Mouse (Mus musculus) intestine, embryonic 15.5 days (tissue): ENCODE results near the gene Neurod6. TPM values are rescaled to one million over a fixed set of nuclear protein-coding genes. Genes with fewer than 3 reads are reported as not detected.
"Not testable (repeated sequence)": the region's sequence is repeated elsewhere in the genome, so short reads cannot be mapped to it uniquely, and the experiment has no call there.

Source experiments
- ATAC-seq: fragments of 200-750 bp; cut with Nextera tagmentation; 2 replicates; pipeline ENCODE4 v1.8.0; 2017; ENCODE audit warnings: moderate TSS enrichment, moderate library complexity
- H3K27ac ChIP-seq: fragments of 300-500 bp; sonication (generic); 2 replicates; pipeline ENCODE4 v1.5.1; 2015; ENCODE audit warnings: mild to moderate bottlenecking, inconsistent platforms
- H3K27me3 ChIP-seq: fragments of 300-500 bp; sonication (generic); replicated peaks from 2 replicates; pipeline ENCODE4 v1.6.1; 2015; ENCODE audit warnings: inconsistent platforms
- H3K36me3 ChIP-seq: fragments of 300-500 bp; sonication (generic); 2 replicates; pipeline ENCODE4 v1.6.1; 2015; ENCODE audit warnings: inconsistent platforms
- H3K4me1 ChIP-seq: fragments of 300-500 bp; sonication (generic); replicated peaks from 2 replicates; pipeline ENCODE4 v1.6.1; 2015; ENCODE audit warnings: inconsistent platforms
- H3K4me2 ChIP-seq: fragments of 300-500 bp; sonication (generic); replicated peaks from 2 replicates; pipeline ENCODE4 v1.6.1; 2015; ENCODE audit warnings: mild to moderate bottlenecking, inconsistent platforms
- H3K4me3 ChIP-seq: fragments of 300-500 bp; sonication (generic); replicated peaks from 2 replicates; pipeline ENCODE4 v1.5.1; 2015; ENCODE audit warnings: inconsistent platforms
- H3K9ac ChIP-seq: fragments of 300-500 bp; sonication (generic); 2 replicates; pipeline ENCODE4 v1.6.1; 2015; ENCODE audit warnings: inconsistent platforms
- H3K9me3 ChIP-seq: fragments of 300-500 bp; sonication (generic); 2 replicates; pipeline ENCODE4 v1.6.1; 2016; ENCODE audit warnings: inconsistent platforms
- WGBS: fragments of 180-500 bp; shearing (Covaris S2); methylation state at CpG from one replicate; pipeline ENCODE4 v1.1.7; 2015; 5-methylcytosine and 5-hydroxymethylcytosine counted together
- polyA plus RNA-seq: library from polyadenylated mRNA; unstranded; fragments of >200 nt; fragmentation: Nextera tagmentation; extraction: Ambion mirVana; gene quantifications from 2 replicates; pipeline ENCODE4 v1.2.1, GENCODE M21; 2015

Neurod6 gene
- polyA plus RNA-seq, result 0.52 TPM in 1 of 2 replicates, not detected in the other

DNA sequence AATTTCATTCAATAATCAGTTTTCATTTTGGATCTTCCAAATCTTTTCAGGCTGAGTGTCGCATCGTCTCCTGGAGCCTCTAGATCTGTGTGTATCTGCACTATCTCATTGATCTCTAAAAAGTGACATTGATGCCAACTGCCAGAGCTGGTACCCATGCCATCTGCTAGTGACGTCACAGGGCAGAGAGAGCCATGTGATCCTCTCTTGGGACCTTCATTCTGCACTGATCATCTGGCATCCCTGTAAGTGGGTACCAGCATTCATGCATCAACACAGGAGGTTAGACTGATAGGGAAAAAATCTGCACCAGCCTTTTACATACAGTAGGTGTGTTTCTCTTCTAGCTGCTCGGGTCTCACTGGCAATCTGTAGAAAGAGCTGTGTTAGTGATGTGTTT, at the start of gene Neurod6:
Gene Neurod6, minus strand, starts transcription at position 290 of the 400 bp plus-strand sequence.
- peaks cover 9% of the 10 kb centered on the region; the same call in 1 of the 2 replicates for H3K27me3 ChIP-seq
- no peak for ATAC-seq
- H3K9me3 ChIP-seq, result no peaks in the 10 kb centered on the region
- no peak within 1 kb of the TSS for H3K4me3 ChIP-seq
- H3K4me2 ChIP-seq, result no peak within 1 kb of the TSS
- H3K27ac ChIP-seq, result no peak within 1 kb of the TSS
- WGBS, result 78% methylated on average over 4 of the region's 4 CpGs
- no peak within 1 kb of the TSS for H3K9ac ChIP-seq
- H3K36me3 ChIP-seq, result no peaks in the 10 kb centered on the region
- H3K4me1 ChIP-seq, result peaks cover 6% of the 10 kb centered on the region; the same call in 1 of the 2 replicates

DNA sequence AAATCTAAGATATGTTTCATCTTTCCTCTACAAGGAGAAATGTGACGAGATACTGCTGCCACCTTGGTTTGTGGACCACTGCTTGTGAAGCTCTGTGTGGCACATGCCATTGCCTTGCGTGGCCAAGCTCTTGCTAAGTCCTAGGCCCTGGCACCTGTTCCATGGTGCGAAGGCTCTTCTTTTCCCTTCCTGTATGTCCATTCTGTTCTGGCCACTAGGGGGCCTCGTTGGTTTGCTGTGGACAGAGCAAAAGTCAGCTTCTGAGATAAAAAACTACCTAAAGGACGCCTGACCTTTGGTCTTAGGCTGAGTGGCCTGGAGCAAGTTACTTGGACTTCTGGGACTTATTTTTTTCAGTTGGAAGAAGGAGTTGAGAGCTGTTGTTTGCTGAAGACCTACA, 36.1 kb upstream of the Neurod6 start:
- Histone ChIP-seq H3K4me2 (no peak overlapping the region), H3K4me1 (no peaks in the 10 kb centered on the region), H3K4me3 (no peak overlapping the region), H3K9me3 (no peaks in the 10 kb centered on the region), H3K27me3 (no peaks in the 10 kb centered on the region), H3K36me3 (no peaks in the 10 kb centered on the region), H3K27ac (no peak overlapping the region), H3K9ac (no peak overlapping the region)
- ATAC-seq, result peak; percentile 71; the same call in 1 of the 2 replicates
- 33% methylated on average over 5 of the region's 5 CpGs for WGBS

DNA sequence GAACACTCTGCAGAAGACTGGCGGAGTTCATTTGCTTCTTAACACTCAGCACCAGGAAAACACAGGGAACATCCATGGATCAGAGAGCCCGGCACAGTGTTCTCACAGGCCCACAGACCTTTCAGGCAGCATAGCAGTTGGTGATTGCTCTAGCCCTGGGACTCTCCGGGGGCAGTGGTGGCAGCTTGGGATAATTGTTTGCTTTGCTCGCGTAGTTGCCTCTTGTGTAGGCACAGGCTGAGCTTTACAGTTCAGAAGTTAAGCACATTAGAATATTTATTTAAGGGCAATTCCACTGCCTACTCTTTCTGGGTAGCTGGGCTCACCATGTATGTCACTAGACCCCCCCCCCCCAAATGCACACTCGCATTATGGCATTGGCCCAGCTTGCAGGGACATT, 34.4 kb upstream of the Neurod6 start:
- no peak for ATAC-seq
- Histone ChIP-seq H3K4me2 (no peak overlapping the region), H3K9me3 (no peaks in the 10 kb centered on the region), H3K9ac (no peak overlapping the region), H3K27ac (no peak overlapping the region), H3K27me3 (no peaks in the 10 kb centered on the region), H3K4me3 (no peak overlapping the region), H3K36me3 (no peaks in the 10 kb centered on the region), H3K4me1 (no peaks in the 10 kb centered on the region)
- 79% methylated on average over 6 of the region's 6 CpGs for WGBS

DNA sequence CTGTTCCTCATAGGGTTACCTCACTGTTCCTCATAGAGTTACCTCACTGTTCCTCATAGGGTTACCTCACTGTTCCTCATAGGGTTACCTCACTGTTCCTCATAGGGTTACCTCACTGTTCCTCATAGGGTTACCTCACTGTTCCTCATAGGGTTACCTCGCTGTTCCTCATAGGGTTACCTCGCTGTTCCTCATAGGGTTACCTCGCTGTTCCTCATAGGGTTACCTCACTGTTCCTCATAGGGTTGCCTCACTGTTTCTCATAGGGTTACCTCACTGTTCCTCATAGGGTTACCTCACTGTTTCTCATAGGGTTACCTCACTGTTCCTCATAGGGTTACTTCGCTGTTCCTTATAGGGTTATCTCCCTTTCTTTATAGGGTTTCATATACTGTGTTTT, 29.9 kb upstream of the Neurod6 start:
- not testable (repeated sequence) for H3K4me3 ChIP-seq, H3K9me3 ChIP-seq, H3K27ac ChIP-seq, H3K4me2 ChIP-seq, H3K9ac ChIP-seq, H3K27me3 ChIP-seq, H3K36me3 ChIP-seq, H3K4me1 ChIP-seq, ATAC-seq
- 86% methylated on average over 4 of the region's 4 CpGs for WGBS

DNA sequence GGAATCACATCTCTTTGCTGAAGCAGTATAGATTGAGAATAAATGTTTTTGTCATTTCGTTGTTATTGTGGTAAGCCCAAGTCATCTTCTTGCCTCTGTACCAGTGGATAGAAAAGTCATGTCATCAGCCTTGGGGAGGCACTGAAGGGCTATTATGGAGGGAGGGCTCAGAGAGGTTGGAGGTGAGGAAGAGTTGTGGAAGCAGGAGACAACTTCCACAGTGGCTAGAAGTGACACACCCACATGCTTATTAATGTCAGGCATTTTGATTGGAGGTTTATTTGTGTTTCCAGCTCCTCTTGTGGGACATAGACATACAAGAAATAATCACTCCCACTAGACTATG, 23.7 kb upstream of the Neurod6 start:
- no peaks in the 10 kb centered on the region for H3K4me1 ChIP-seq
- WGBS, result 89% methylated on average over 1 of the region's 1 CpGs
- no peak for ATAC-seq
- no peak overlapping the region for H3K9ac ChIP-seq
- no peaks in the 10 kb centered on the region for H3K27me3 ChIP-seq
- H3K9me3 ChIP-seq, result no peaks in the 10 kb centered on the region
- no peak overlapping the region for H3K4me2 ChIP-seq
- no peaks in the 10 kb centered on the region for H3K36me3 ChIP-seq
- no peak overlapping the region for H3K4me3 ChIP-seq
- no peak overlapping the region for H3K27ac ChIP-seq

DNA sequence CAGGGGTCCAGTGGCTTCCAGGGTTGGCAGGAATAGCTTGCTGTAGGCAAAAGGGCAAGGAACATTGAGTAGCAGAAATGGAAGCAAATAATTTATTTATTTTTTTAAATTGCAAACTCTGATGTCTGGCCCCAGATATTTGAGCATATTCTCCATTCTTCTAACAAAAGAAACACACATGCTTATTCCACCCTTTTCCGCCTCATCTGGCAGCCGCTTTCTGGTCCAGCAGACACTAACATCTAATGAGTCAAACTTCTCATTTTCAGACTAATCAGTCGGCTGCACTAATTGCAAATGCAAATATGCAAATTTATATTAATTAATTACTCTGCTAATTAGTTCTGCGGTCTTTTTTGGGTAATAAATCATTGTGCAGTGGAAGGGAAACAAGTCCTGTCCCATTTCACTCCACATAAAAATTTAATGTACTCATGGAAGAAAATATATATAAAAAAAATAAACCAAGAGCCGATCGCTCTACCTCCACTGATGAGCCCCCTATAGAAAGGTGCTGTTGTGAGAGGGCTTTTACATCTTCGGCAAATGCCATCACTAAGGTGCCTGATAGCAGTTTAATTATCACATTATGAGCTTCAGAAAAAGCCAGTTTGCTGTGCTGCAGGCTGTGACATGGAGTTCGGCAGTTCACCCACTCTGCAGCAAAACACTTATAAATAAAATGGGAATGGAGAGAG, 23.1 kb upstream of the Neurod6 start:
- no peak overlapping the region for H3K4me2 ChIP-seq
- H3K9me3 ChIP-seq, result no peaks in the 10 kb centered on the region
- no peak overlapping the region for H3K9ac ChIP-seq
- H3K4me3 ChIP-seq, result no peak overlapping the region
- no peaks in the 10 kb centered on the region for H3K4me1 ChIP-seq
- H3K27me3 ChIP-seq, result no peaks in the 10 kb centered on the region
- H3K36me3 ChIP-seq, result no peaks in the 10 kb centered on the region
- H3K27ac ChIP-seq, result no peak overlapping the region
- ATAC-seq, result no peak
- WGBS, result 86% methylated on average over 8 of the region's 8 CpGs

DNA sequence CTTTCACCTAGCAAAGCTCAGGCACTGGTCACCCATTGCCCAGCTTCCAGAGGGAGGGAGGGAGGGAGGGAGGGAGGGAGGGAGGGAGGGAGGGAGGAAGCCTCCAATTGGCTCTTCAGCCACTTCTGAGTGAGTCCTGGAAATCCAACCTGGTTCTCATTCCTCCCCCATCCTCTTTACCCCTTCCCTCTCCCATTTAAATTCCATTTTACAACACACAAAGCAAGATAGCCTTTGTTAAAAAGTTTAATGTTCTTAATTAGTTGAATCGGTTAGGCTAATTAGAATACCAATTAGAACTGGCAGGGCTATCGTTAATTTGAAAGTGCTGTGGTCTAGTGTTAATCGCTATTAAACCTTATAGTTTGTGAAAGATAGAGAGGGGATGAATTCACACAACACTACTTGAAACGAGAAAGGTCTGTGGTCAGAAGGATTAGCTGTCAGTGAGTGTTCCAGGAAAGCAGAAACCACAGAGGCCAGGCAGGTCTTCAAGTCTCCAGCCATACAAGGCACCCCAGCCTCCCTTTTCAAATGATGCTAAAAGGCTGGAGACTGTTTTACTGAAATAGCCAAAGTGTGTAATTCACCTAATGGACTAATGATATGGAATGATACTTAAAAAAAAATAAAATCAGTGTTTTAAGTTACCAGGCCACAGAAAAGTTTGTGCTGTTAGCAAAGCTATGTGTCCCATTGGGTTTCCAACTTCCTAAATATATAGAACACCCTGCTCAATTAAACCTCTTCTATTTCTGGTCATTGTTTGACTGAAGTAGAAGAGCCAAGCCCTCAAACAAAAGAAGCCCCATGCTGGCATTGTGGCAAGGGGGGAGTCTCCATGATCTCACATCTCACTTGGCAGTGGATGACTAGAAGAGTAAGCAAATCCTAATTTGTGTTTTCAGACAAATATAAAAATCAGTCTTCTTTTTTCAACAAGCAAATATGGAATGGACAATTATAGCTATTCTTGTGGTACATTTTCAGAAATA, 19.6 kb upstream of the Neurod6 start:
- ATAC-seq, result no peak
- H3K4me2 ChIP-seq, result no peak overlapping the region
- no peaks in the 10 kb centered on the region for H3K36me3 ChIP-seq
- no peak overlapping the region for H3K9ac ChIP-seq
- no peaks in the 10 kb centered on the region for H3K9me3 ChIP-seq
- H3K27me3 ChIP-seq, result no peaks in the 10 kb centered on the region
- H3K4me3 ChIP-seq, result no peak overlapping the region
- no peak overlapping the region for H3K27ac ChIP-seq
- 46% methylated on average over 4 of the region's 4 CpGs for WGBS
- H3K4me1 ChIP-seq, result no peaks in the 10 kb centered on the region

DNA sequence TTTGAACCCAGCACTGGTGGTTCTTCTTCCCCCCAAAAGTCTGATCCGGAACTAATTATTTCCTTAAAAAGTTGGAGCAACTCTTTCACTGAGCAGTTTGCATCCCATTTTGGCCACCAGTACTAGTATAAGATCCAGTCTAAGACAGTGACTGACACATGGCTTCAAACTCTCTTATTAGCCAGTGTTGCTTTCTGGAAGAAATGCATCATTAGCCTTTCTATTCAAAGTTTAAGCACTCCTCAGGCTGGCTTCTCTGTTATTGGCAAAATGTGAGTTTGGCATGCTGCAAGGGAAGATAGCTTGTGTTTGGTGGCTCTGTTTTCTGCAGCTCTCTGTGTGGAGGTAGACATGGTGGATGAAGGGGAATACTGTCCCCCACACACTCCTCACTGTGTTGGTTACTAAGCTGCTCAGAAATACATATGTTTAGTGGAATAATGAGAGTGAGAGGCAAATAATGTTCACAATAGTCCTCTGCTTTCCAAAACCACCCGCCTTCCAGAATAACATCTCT, 9.0 kb upstream of the Neurod6 start:
- H3K4me1 ChIP-seq, result no peaks in the 10 kb centered on the region
- H3K27ac ChIP-seq, result no peak overlapping the region
- H3K4me2 ChIP-seq, result no peak overlapping the region
- no peak overlapping the region for H3K9ac ChIP-seq
- H3K9me3 ChIP-seq, result no peaks in the 10 kb centered on the region
- H3K36me3 ChIP-seq, result no peaks in the 10 kb centered on the region
- H3K27me3 ChIP-seq, result no peaks in the 10 kb centered on the region
- no peak overlapping the region for H3K4me3 ChIP-seq
- 96% methylated on average over 2 of the region's 2 CpGs for WGBS
- ATAC-seq, result no peak

DNA sequence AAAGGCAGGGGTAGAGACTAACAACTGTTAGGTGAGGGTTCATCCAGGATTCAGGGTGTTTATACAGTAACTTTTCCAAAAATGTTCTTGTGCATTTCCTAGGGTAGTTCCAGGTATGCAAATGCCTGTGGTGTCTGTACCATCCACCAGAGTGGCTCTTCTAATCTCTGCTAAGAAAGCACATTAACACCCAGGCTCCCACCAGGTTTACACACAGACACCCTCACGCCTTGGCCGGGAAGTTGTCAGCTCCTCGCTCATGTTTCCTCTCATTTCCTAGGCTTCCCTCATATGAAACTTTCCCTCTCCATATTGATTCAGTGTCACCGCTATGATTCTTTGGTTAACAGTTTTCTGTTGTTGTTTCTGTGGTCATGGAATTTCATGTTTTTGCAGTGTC, 2.4 kb upstream of the Neurod6 start:
- H3K36me3 ChIP-seq, result no peaks in the 10 kb centered on the region
- H3K4me3 ChIP-seq, result no peak overlapping the region
- H3K9ac ChIP-seq, result no peak overlapping the region
- no peak overlapping the region for H3K27ac ChIP-seq
- H3K9me3 ChIP-seq, result no peaks in the 10 kb centered on the region
- ATAC-seq, result no peak
- H3K4me1 ChIP-seq, result no peaks in the 10 kb centered on the region
- H3K27me3 ChIP-seq, result 0 out of 2 replicates have a peak, but pooled peaks cover 2% of the 10 kb centered on the region
- WGBS, result 79% methylated on average over 4 of the region's 4 CpGs
- no peak overlapping the region for H3K4me2 ChIP-seq

DNA sequence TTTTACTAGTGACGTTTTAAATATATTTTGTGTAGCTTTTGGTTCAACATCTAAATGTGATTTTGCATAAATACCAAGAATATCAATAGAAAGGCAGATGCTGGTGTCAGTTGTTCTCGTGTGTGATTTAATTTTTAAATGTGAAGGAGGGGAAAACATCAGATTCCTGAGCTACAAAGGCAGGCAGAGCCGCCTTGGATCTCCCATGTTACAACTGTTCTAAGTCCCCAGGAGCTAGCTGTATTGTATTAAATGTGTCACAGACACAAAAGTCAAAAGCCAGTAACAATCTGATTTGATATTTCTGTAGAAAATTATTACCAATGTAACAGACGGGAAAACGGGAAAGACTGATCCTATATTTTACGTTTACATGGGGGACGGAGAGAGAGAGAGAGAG, 1.8 kb upstream of the Neurod6 start:
- WGBS, result 75% methylated on average over 7 of the region's 7 CpGs
- Histone ChIP-seq H3K9me3 (no peaks in the 10 kb centered on the region), H3K27me3 (0 out of 2 replicates have a peak, but pooled peaks cover 2% of the 10 kb centered on the region), H3K27ac (no peak overlapping the region), H3K4me1 (no peaks in the 10 kb centered on the region), H3K4me3 (no peak overlapping the region), H3K9ac (no peak overlapping the region), H3K36me3 (no peaks in the 10 kb centered on the region), H3K4me2 (no peak overlapping the region)
- no peak for ATAC-seq

DNA sequence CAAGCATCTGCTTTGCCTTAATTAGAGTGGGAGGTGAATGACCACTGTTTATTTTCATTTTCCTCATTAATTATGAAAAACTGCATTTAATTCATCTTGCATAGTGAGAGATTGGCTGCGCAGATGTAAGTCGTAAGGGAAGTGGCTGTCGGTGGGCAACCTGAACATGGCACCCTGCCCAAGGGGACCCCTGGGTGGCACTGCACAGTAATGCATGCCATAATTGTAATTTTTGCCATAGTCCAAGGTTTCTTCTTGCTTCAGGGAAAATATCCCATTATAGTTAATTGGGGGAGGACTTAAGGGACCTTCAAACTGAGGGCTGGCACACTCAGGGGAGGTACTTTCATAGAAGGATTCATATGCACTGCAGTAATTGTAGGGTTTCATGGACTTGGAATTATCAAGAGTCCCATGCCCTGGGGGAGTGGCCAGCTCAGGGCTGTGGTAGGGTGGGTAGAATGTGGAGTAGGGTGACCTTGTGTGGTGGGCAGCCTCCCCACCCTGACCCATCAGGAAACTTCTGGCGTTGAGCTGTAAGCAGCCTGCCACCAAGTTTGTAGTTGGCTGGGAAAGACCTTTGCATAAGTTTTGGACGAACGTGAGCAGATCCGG, 2.4 kb downstream of the Neurod6 start:
- H3K4me1 ChIP-seq, result peaks cover 6% of the 10 kb centered on the region; the same call in 1 of the 2 replicates
- H3K27me3 ChIP-seq, result peaks cover 14% of the 10 kb centered on the region; the same call in 1 of the 2 replicates
- H3K9me3 ChIP-seq, result no peaks in the 10 kb centered on the region
- H3K27ac ChIP-seq, result no peak overlapping the region
- no peak for ATAC-seq
- no peaks in the 10 kb centered on the region for H3K36me3 ChIP-seq
- 87% methylated on average over 7 of the region's 7 CpGs for WGBS
- no peak overlapping the region for H3K4me3 ChIP-seq
- no peak overlapping the region for H3K9ac ChIP-seq
- no peak overlapping the region for H3K4me2 ChIP-seq

DNA sequence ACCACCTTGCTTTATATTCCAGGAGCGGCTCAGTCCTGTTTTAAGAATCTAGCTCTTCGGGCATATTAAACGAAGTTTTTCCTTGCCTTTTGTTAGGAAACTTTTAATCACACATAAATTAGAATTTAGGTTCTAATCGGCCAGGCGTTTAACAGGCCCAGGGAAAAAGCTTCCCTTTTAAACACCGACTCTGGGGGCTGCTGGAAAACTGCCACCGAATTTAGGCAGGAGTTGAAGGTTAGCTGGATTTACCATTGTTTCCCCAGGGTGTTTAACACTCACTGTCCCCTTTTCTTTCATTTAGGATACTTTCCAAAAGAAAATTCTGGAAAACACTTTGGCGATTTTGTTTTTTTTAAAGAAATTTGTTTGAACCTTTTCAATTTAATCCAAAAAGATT, 3.7 kb downstream of the Neurod6 start:
- peak overlapping the region; percentile 59 for H3K4me2 ChIP-seq
- H3K4me3 ChIP-seq, result no peak overlapping the region
- no peaks in the 10 kb centered on the region for H3K36me3 ChIP-seq
- H3K9me3 ChIP-seq, result no peaks in the 10 kb centered on the region
- ATAC-seq, result no peak
- 24% methylated on average over 8 of the region's 8 CpGs for WGBS
- no peak overlapping the region for H3K9ac ChIP-seq
- H3K27me3 ChIP-seq, result peaks cover 14% of the 10 kb centered on the region; the same call in 1 of the 2 replicates
- no peak overlapping the region for H3K27ac ChIP-seq
- H3K4me1 ChIP-seq, result peaks cover 6% of the 10 kb centered on the region; the same call in 1 of the 2 replicates
